Mouse (Mus musculus) olfactory bulb, adult 2 months (tissue): ENCODE results near the gene B3gnt8. TPM values are rescaled to one million over a fixed set of nuclear protein-coding genes. Genes with fewer than 3 reads are reported as not detected.

ENCODE experiments used
- H3K27ac ChIP-seq: fragments of 200-500 bp; 2 replicates; pipeline ENCODE4 v1.5.1; 2012; ENCODE audit warnings: low read depth, low read length; ENCODE audit not compliant: insufficient read depth
- H3K4me1 ChIP-seq: fragments of 200-500 bp; 2 replicates; pipeline ENCODE4 v1.6.1; 2012; ENCODE audit warnings: low read length; ENCODE audit not compliant: control insufficient read depth, insufficient read depth
- H3K4me3 ChIP-seq: fragments of 200-500 bp; 2 replicates; pipeline ENCODE4 v1.5.1; 2012; ENCODE audit warnings: mild to moderate bottlenecking, low read depth, low read length, moderate library complexity; ENCODE audit not compliant: insufficient read depth
- CTCF ChIP-seq: fragments of 200-500 bp; IDR thresholded peaks from 2 replicates; pipeline ENCODE4 v1.5.1; 2012; ENCODE audit warnings: low read depth, mild to moderate bottlenecking, low read length, moderate library complexity; ENCODE audit not compliant: insufficient read depth
- POLR2A ChIP-seq: fragments of 200-500 bp; IDR thresholded peaks from 2 replicates; pipeline ENCODE4 v1.6.1; 2012; ENCODE audit warnings: mild to moderate bottlenecking, low read depth, low read length, moderate library complexity; ENCODE audit not compliant: insufficient read depth
- WGBS: fragments of 180-500 bp; shearing (Covaris S2); methylation state at CpG from one replicate; pipeline ENCODE4 v1.1.7; 2018; 5-methylcytosine and 5-hydroxymethylcytosine counted together
- polyA plus RNA-seq: library from polyadenylated mRNA; stranded (reverse); fragments of >200 nt; gene quantifications from 2 replicates; pipeline ENCODE4 v1.2.4, GENCODE M21; 2012; ENCODE audit warnings: low replicate concordance; ENCODE audit not compliant: missing spikeins, insufficient read depth, insufficient read length

B3gnt8 gene
- polyA plus RNA-seq, 1 experiment = not detected

DNA sequence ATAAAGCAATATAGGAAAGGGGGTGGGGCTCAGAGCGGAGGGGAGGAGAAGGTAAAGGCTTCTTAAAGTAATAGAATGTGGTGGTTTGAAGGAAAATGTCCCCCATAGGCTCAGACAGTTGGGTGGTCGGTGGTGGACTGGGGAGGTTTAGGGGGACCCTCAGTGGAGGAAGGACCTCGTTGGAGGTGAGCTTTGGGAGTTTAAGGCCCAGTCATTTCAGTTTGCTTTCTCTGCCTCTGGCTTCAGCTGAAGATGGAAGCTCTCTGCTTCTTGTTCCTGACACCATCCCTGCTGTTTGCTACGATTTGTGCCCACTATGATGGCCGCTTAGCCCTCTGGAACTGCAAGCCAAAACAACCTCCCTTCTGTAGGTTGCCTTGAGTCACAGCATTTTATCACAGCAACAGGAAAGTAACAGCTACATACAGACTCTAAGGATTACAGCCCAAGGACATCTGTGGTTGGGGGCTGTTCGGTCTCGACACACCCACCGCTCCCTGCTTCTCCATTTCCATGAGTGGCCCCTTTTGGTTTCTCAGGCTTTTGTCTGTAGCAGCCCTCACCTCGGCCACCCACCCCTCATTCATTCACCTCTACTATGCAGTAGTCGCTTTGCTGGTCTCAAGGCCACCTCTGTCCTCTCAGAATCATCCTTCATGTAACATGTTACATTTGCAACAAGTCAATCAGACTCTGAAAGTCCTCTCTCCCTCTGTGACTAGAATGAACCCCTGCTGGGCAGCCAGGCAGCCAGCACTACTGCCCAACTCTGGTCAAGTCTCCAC lies 8.9 kb upstream of the B3gnt8 start:
- TF ChIP-seq CTCF (no peak), POLR2A (no peak)
- H3K27ac ChIP-seq = no peak overlapping the region
- peaks cover 3% of the 10 kb centered on the region; the same call in 1 of the 2 replicates for H3K4me1 ChIP-seq
- WGBS = 85% methylated on average over 10 of the region's 10 CpGs
- H3K4me3 ChIP-seq = no peak overlapping the region

GRCm38 (mm10) chr7:25618865-25619721 lies 7.4 kb upstream of the B3gnt8 start, which contains the start of gene Dmac2:
Gene Dmac2, plus strand, starts transcription at chr7:25619414.
- peak within 1 kb of the TSS; percentile 55 for H3K27ac ChIP-seq
- under 1% methylated on average over 53 of the region's 53 CpGs for WGBS

DNA sequence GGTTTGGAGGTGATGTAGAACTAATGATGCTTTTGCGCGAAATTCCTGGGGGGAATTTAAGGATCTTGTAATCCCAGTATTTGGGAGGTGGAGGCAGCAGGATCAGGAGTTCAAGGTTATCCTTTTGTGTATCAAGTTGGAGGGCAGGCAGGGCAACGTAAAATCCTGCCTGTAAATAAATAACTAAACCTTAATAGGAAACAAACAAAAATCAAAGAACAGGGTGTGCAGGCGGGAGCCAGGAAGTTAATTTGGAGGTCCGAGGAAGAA lies 6.8 kb upstream of the B3gnt8 start:
- 21% methylated on average over 5 of the region's 5 CpGs for WGBS
- Histone ChIP-seq H3K4me1 (peaks cover 4% of the 10 kb centered on the region), H3K27ac (peak overlapping the region; percentile 55; the same call in 1 of the 2 replicates), H3K4me3 (peak overlapping the region; percentile 88)
- TF ChIP-seq CTCF = no peak
- no peak for TF ChIP-seq POLR2A

More at GRCm38 (mm10) chr7:25618865-25619721, 7.4 kb upstream of the B3gnt8 start, which contains the start of gene Dmac2:
- Histone ChIP-seq H3K4me3 (peak within 1 kb of the TSS; percentile 88), H3K4me1 (peaks cover 3% of the 10 kb centered on the region; the same call in 1 of the 2 replicates)
- TF ChIP-seq POLR2A (peak; percentile 70), CTCF (no peak)

GRCm38 (mm10) chr7:25620101-25620500 lies 6.4 kb upstream of the B3gnt8 start:
- Histone ChIP-seq H3K4me1 (peaks cover 5% of the 10 kb centered on the region), H3K4me3 (no peak overlapping the region), H3K27ac (no peak overlapping the region)
- 95% methylated on average over 5 of the region's 5 CpGs for WGBS
- TF ChIP-seq CTCF (no peak), POLR2A (no peak)

GRCm38 (mm10) chr7:25620751-25621150 lies 5.7 kb upstream of the B3gnt8 start:
- no peak for TF ChIP-seq POLR2A
- TF ChIP-seq CTCF = no peak
- Histone ChIP-seq H3K4me3 (no peak overlapping the region), H3K4me1 (peaks cover 5% of the 10 kb centered on the region), H3K27ac (no peak overlapping the region)
- 90% methylated on average over 11 of the region's 11 CpGs for WGBS

DNA sequence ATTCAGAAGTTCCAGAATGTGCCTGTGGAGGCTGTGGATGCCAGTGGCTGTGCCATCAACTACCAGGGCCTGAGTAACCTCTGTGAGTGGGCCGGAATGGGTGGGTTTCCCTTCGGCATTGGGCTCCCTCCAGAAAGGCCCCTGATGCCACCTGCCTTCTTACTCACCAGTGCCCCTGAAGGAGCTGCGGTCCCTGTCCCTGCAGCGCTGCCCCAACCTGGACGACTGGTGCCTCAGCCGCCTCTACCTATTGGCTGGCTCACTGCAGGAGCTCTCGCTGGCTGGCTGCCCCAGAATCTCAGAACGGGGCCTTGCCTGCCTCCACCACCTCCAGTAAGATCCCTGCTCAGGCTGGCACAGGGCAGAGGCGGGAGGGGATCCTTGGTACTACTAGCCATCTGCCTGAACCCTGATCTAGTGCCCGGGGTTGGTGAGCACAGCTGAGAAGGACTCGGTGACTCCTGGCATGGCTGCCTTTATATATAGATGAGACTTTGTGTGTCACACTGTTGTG lies 2.5 kb upstream of the B3gnt8 start:
- TF ChIP-seq POLR2A (no peak), CTCF (no peak)
- Histone ChIP-seq H3K27ac (no peak overlapping the region), H3K4me3 (no peak overlapping the region), H3K4me1 (peaks cover 23% of the 10 kb centered on the region)
- 83% methylated on average over 11 of the region's 11 CpGs for WGBS

DNA sequence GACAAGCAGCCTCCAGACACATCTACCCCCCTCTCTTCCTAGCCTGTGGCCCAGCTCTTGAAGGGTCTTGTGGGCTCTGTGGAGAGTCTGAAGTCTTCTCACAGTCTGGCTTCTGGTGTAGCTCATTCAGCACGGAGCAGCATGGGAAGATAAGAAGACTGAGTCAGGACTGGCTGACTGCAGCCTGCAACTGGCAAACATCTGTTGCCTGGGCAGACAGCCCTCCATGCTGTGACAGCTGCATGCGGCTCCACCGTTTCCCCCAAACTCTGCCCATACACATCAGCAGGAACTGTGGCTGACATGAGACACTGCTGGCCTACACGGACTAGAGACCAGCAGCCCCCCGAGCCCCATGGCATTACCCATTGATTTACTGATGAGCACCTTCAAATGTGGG lies 1.6 kb upstream of the B3gnt8 start:
- TF ChIP-seq POLR2A = no peak
- no peak for TF ChIP-seq CTCF
- WGBS = 49% methylated on average over 5 of the region's 5 CpGs

GRCm38 (mm10) chr7:25625594-25626250 lies 732 bp upstream of the B3gnt8 start:
- H3K4me3 ChIP-seq = no peak overlapping the region
- H3K27ac ChIP-seq = no peak overlapping the region
- WGBS = 82% methylated on average over 10 of the region's 10 CpGs
- TF ChIP-seq CTCF (no peak), POLR2A (no peak)
- H3K4me1 ChIP-seq = peaks cover 20% of the 10 kb centered on the region

More for the DNA sequence above, 1.6 kb upstream of the B3gnt8 start:
- no peak overlapping the region for H3K4me3 ChIP-seq
- H3K4me1 ChIP-seq = peaks cover 23% of the 10 kb centered on the region
- no peak overlapping the region for H3K27ac ChIP-seq
